Mouse (Mus musculus): ENCODE data around the gene Ccdc170.

DNA sequence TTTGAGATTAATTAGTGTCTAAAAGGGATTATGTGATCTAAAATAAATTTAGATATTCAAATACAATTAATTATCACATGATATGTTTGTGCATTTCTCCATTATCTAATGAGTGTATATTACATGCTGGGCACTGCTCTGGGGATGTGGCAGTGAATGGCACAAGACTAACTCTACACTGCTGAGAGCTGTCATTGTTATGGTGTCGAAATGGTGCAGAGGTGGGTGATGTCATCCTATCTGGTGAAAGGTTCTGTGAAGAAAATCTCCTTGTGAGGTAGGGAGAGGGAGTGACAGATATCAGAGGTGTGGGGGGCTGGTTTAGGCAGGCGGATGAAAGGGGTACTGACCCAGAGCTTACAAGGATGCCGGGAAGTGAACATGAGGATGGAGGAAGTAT is 37.3 kb downstream of the Ccdc170 start:
- TF ChIP-seq CTCF (IDR thresholded peaks at IDR 0.05; ENCODE audit: borderline replicate concordance, extremely low read depth, insufficient read depth, insufficient read length) (no peak), POLR2A (IDR thresholded peaks at IDR 0.05; ENCODE audit: borderline replicate concordance, extremely low read depth, insufficient read depth, insufficient read length, poor library complexity, severe bottlenecking) (no peak)
